In genomic region chr1:135508349-135508634, GRCm38 (mm10) we compare ENCODE assay signal across 11 mouse cellular contexts.
DNase-seq lines count a peak whose midpoint lies in the region; ATAC-seq lines count a peak whose summit lies in the region.
"Had no signal": no experiment of that assay in that cellular context is flagged by ENCODE, and none has a peak within 500 bp of the region (broad histone marks: within the 10 kb centered on the region; RNA-seq: fewer than 3 reads in every experiment).

No protein-coding gene starts in this region.

- no peaks in the 10 kb centered on the region for H3K9me3 ChIP-seq in forebrain, embryonic 11.5 days (ENCODE audit: control insufficient read depth, low read length)
- H3K9me3 ChIP-seq in forebrain, embryonic 15.5 days, result no peaks in the 10 kb centered on the region
- H3K9me3 ChIP-seq in kidney, embryonic 16.5 days (ENCODE audit: low read length), result no peaks in the 10 kb centered on the region
- H3K9me3 ChIP-seq in intestine, embryonic 16.5 days (ENCODE audit: control insufficient read depth, low read length), result no peaks in the 10 kb centered on the region
- H3K9me3 ChIP-seq in neural tube, embryonic 15.5 days (replicated peaks), result no peaks in the 10 kb centered on the region

- H3K4me1 ChIP-seq in forebrain, embryonic 11.5 days (replicated peaks; ENCODE audit: control insufficient read depth, insufficient read depth, low read length), result peaks cover 9% of the 10 kb centered on the region; the same call in 1 of the 2 replicates
- H3K4me1 ChIP-seq in forebrain, embryonic 15.5 days, result peaks cover 46% of the 10 kb centered on the region
- H3K4me1 ChIP-seq in kidney, embryonic 16.5 days (ENCODE audit: insufficient read depth, low read length), result peaks cover 36% of the 10 kb centered on the region
- H3K4me1 ChIP-seq in intestine, embryonic 16.5 days (ENCODE audit: control insufficient read depth, insufficient read depth, low read length), result peaks cover 37% of the 10 kb centered on the region
- peaks cover 75% of the 10 kb centered on the region for H3K4me1 ChIP-seq in neural tube, embryonic 15.5 days

- 0 out of 2 replicates have a peak overlapping the region, but pooled peaks have one; percentile 11 for H3K4me2 ChIP-seq in forebrain, embryonic 11.5 days (ENCODE audit: low read depth, low read length, severe bottlenecking)
- no peak overlapping the region for H3K4me2 ChIP-seq in forebrain, embryonic 15.5 days (replicated peaks)
- peak overlapping the region; percentile 88 for H3K4me2 ChIP-seq in kidney, embryonic 16.5 days (replicated peaks; ENCODE audit: low read depth, low read length)
- H3K4me2 ChIP-seq in intestine, embryonic 16.5 days (ENCODE audit: low read depth, low read length), result peak overlapping the region; percentile 89; the same call in 1 of the 2 replicates
- peak overlapping the region; percentile 71 for H3K4me2 ChIP-seq in neural tube, embryonic 15.5 days

- H3K4me3 ChIP-seq in forebrain, embryonic 11.5 days (ENCODE audit: low read depth, low read length), result no peak overlapping the region
- H3K4me3 ChIP-seq in forebrain, embryonic 15.5 days, result no peak overlapping the region
- no peak overlapping the region for H3K4me3 ChIP-seq in kidney, embryonic 16.5 days (ENCODE audit: low read length)
- H3K4me3 ChIP-seq in intestine, embryonic 16.5 days (ENCODE audit: low read length), result no peak overlapping the region
- no peak overlapping the region for H3K4me3 ChIP-seq in neural tube, embryonic 15.5 days (replicated peaks)

- no peak overlapping the region for H3K9ac ChIP-seq in forebrain, embryonic 11.5 days (ENCODE audit: low read length)
- H3K9ac ChIP-seq in forebrain, embryonic 15.5 days (replicated peaks), result no peak overlapping the region
- no peak overlapping the region for H3K9ac ChIP-seq in kidney, embryonic 16.5 days (replicated peaks; ENCODE audit: low read length)
- no peak overlapping the region for H3K9ac ChIP-seq in intestine, embryonic 16.5 days (ENCODE audit: low read depth, low read length)
- no peak overlapping the region for H3K9ac ChIP-seq in neural tube, embryonic 15.5 days (replicated peaks)

- H3K27me3 ChIP-seq in forebrain, embryonic 11.5 days (ENCODE audit: control insufficient read depth, insufficient read depth, low read length), result no peaks in the 10 kb centered on the region; the same call in 1 of the 2 replicates
- no peaks in the 10 kb centered on the region for H3K27me3 ChIP-seq in forebrain, embryonic 15.5 days
- H3K27me3 ChIP-seq in kidney, embryonic 16.5 days (ENCODE audit: insufficient read depth, low read length), result peaks cover 10% of the 10 kb centered on the region
- H3K27me3 ChIP-seq in intestine, embryonic 16.5 days (replicated peaks; ENCODE audit: control insufficient read depth, insufficient read depth, low read length), result no peaks in the 10 kb centered on the region
- H3K27me3 ChIP-seq in neural tube, embryonic 15.5 days (replicated peaks), result no peaks in the 10 kb centered on the region

- ATAC-seq in forebrain, embryonic 11.5 days (replicated peaks; ENCODE audit: low FRiP score), result no peak
- ATAC-seq in forebrain, embryonic 15.5 days (replicated peaks), result no peak
- ATAC-seq in kidney, embryonic 16.5 days (ENCODE audit: low FRiP score, low TSS enrichment), result no peak
- no peak for ATAC-seq in intestine, embryonic 16.5 days
- ATAC-seq in neural tube, embryonic 15.5 days (ENCODE audit: low FRiP score), result no peak

- no peak overlapping the region for H3K27ac ChIP-seq in forebrain, embryonic 11.5 days (ENCODE audit: low read depth, low read length)
- H3K27ac ChIP-seq in forebrain, embryonic 15.5 days (replicated peaks), result no peak overlapping the region
- no peak overlapping the region for H3K27ac ChIP-seq in kidney, embryonic 16.5 days (ENCODE audit: low read length)
- no peak overlapping the region for H3K27ac ChIP-seq in intestine, embryonic 16.5 days (ENCODE audit: low read length)
- no peak overlapping the region for H3K27ac ChIP-seq in neural tube, embryonic 15.5 days (replicated peaks)

- no peaks in the 10 kb centered on the region for H3K36me3 ChIP-seq in forebrain, embryonic 11.5 days (ENCODE audit: control insufficient read depth, insufficient read depth, low read length)
- H3K36me3 ChIP-seq in forebrain, embryonic 15.5 days, result no peaks in the 10 kb centered on the region
- no peaks in the 10 kb centered on the region for H3K36me3 ChIP-seq in kidney, embryonic 16.5 days (ENCODE audit: insufficient read depth, low read length)
- no peaks in the 10 kb centered on the region for H3K36me3 ChIP-seq in intestine, embryonic 16.5 days (ENCODE audit: control insufficient read depth, insufficient read depth, low read length)
- H3K36me3 ChIP-seq in neural tube, embryonic 15.5 days, result no peaks in the 10 kb centered on the region

- no peak for DNase-seq in forebrain, embryonic 11.5 days (ENCODE audit: low spot score)
- no peak for DNase-seq in kidney, adult 18-20 months
- DNase-seq in urinary bladder, postnatal 4 days (ENCODE audit: low spot score in 2 of 2), result no peak
- DNase-seq in right cerebral cortex, adult 18-20 months, result no peak
- DNase-seq: adrenal gland, postnatal 14 days; cerebellum, adult 2 months; gastrocnemius, postnatal 36 days had no signal

- 12% methylated on average over 3 of the region's 3 CpGs for WGBS in forebrain, embryonic 11.5 days
- WGBS in forebrain, embryonic 15.5 days, result 18% methylated on average over 3 of the region's 3 CpGs
- 25% methylated on average over 3 of the region's 3 CpGs for WGBS in kidney, embryonic 16.5 days
- 29% methylated on average over 3 of the region's 3 CpGs for WGBS in intestine, embryonic 16.5 days
- WGBS in neural tube, embryonic 15.5 days, result 7% methylated on average over 3 of the region's 3 CpGs
